Mouse (Mus musculus) forebrain, embryonic 10.5 days (tissue): ENCODE measurements at regions not wholly inside any gene's neighbourhood (a gene's known extent, or its start where the extent isn't known, plus 50 kb on each side); places are given as distances from the start of the nearest gene placed in this dataset.

ENCODE experiments used
- DNase-seq: peaks from one replicate; pipeline ENCODE4 v3.0.0-alpha.2; 2017; ENCODE audit warnings: low spot score; ENCODE audit errors: extremely low spot score
- H3K27ac ChIP-seq: fragments of 300-500 bp; sonication (generic); 2 replicates; pipeline ENCODE4 v1.5.1; 2016; ENCODE audit warnings: mild to moderate bottlenecking
- H3K27me3 ChIP-seq: fragments of 300-500 bp; sonication (generic); 2 replicates; pipeline ENCODE4 v1.6.1; 2016; ENCODE audit warnings: mild to moderate bottlenecking; ENCODE audit not compliant: poor library complexity, severe bottlenecking
- H3K36me3 ChIP-seq: fragments of 300-500 bp; sonication (generic); replicated peaks from 2 replicates; pipeline ENCODE4 v1.6.1; 2016; ENCODE audit warnings: mild to moderate bottlenecking, moderate library complexity
- H3K4me1 ChIP-seq: fragments of 300-500 bp; sonication (generic); 2 replicates; pipeline ENCODE4 v1.6.1; 2016
- H3K4me3 ChIP-seq: fragments of 300-500 bp; sonication (generic); 2 replicates; pipeline ENCODE4 v1.5.1; 2016; ENCODE audit warnings: mild to moderate bottlenecking, moderate library complexity
- H3K9me3 ChIP-seq: fragments of 300-500 bp; sonication (generic); 2 replicates; pipeline ENCODE4 v1.6.1; 2016; ENCODE audit warnings: mild to moderate bottlenecking, moderate library complexity
- WGBS: fragments of 180-500 bp; shearing (Covaris S2); methylation state at CpG from one replicate; pipeline ENCODE4 v1.1.7; 2016; 5-methylcytosine and 5-hydroxymethylcytosine counted together

GRCm38 (mm10) chr1:73113137-73113536 is 97.4 kb upstream of the Tnp1 start:
- H3K4me1 ChIP-seq: peaks cover 8% of the 10 kb centered on the region
- no peaks in the 10 kb centered on the region for H3K36me3 ChIP-seq
- H3K27ac ChIP-seq: no peak overlapping the region
- H3K4me3 ChIP-seq: no peak overlapping the region
- WGBS: 91% methylated on average over 6 of the region's 6 CpGs
- no peaks in the 10 kb centered on the region for H3K27me3 ChIP-seq
- DNase-seq: no peak
- H3K9me3 ChIP-seq: no peaks in the 10 kb centered on the region

GRCm38 (mm10) chr1:73112711-73113110 is 97.0 kb upstream of the Tnp1 start:
- no peaks in the 10 kb centered on the region for H3K36me3 ChIP-seq
- no peak overlapping the region for H3K27ac ChIP-seq
- WGBS: 89% methylated on average over 3 of the region's 3 CpGs
- no peak overlapping the region for H3K4me3 ChIP-seq
- no peaks in the 10 kb centered on the region for H3K27me3 ChIP-seq
- H3K9me3 ChIP-seq: no peaks in the 10 kb centered on the region
- DNase-seq: no peak
- peaks cover 8% of the 10 kb centered on the region for H3K4me1 ChIP-seq

- H3K4me1 ChIP-seq: peaks cover 6% of the 10 kb centered on the region
- WGBS: 94% methylated on average over 5 of the region's 5 CpGs
- no peaks in the 10 kb centered on the region for H3K36me3 ChIP-seq
- no peak overlapping the region for H3K4me3 ChIP-seq
- no peak overlapping the region for H3K27ac ChIP-seq
- H3K9me3 ChIP-seq: no peaks in the 10 kb centered on the region
- no peaks in the 10 kb centered on the region for H3K27me3 ChIP-seq
- DNase-seq: no peak
Observed at GRCm38 (mm10) chr1:73111911-73112310, 96.2 kb upstream of the Tnp1 start.

GRCm38 (mm10) chr1:73105856-73106463 is 90.3 kb upstream of the Tnp1 start:
- no peak for DNase-seq
- Histone ChIP-seq H3K36me3 (no peaks in the 10 kb centered on the region), H3K27ac (no peak overlapping the region), H3K4me1 (0 out of 2 replicates have a peak, but pooled peaks cover 2% of the 10 kb centered on the region), H3K9me3 (no peaks in the 10 kb centered on the region), H3K4me3 (no peak overlapping the region), H3K27me3 (no peaks in the 10 kb centered on the region)
- 86% methylated on average over 4 of the region's 4 CpGs for WGBS

- H3K4me1 ChIP-seq: no peaks in the 10 kb centered on the region
Observed at GRCm38 (mm10) chr1:73097645-73098440, 82.1 kb upstream of the Tnp1 start.

GRCm38 (mm10) chr1:73089636-73090035 is 73.9 kb upstream of the Tnp1 start:
- peak overlapping the region; percentile 73 for H3K27ac ChIP-seq
- 20% methylated on average over 3 of the region's 3 CpGs for WGBS
- H3K4me3 ChIP-seq: no peak overlapping the region
- H3K4me1 ChIP-seq: peaks cover 34% of the 10 kb centered on the region
- no peaks in the 10 kb centered on the region for H3K9me3 ChIP-seq
- H3K27me3 ChIP-seq: no peaks in the 10 kb centered on the region
- no peak for DNase-seq
- no peaks in the 10 kb centered on the region for H3K36me3 ChIP-seq

More at GRCm38 (mm10) chr1:73097645-73098440, 82.1 kb upstream of the Tnp1 start:
- no peaks in the 10 kb centered on the region for H3K36me3 ChIP-seq
- no peak overlapping the region for H3K27ac ChIP-seq
- H3K4me3 ChIP-seq: no peak overlapping the region
- WGBS: 82% methylated on average over 6 of the region's 6 CpGs
- no peak for DNase-seq
- H3K9me3 ChIP-seq: peaks cover 6% of the 10 kb centered on the region; the same call in 1 of the 2 replicates
- no peaks in the 10 kb centered on the region for H3K27me3 ChIP-seq

- DNase-seq: no peak
- H3K4me3 ChIP-seq: no peak overlapping the region
- WGBS: 25% methylated on average over 2 of the region's 2 CpGs
Observed at GRCm38 (mm10) chr1:73088494-73088893, 72.8 kb upstream of the Tnp1 start.

GRCm38 (mm10) chr1:73084946-73085345 is 69.2 kb upstream of the Tnp1 start:
- Histone ChIP-seq H3K27me3 (no peaks in the 10 kb centered on the region), H3K36me3 (no peaks in the 10 kb centered on the region), H3K4me3 (no peak overlapping the region), H3K9me3 (no peaks in the 10 kb centered on the region), H3K4me1 (peaks cover 30% of the 10 kb centered on the region), H3K27ac (0 out of 2 replicates have a peak overlapping the region, but pooled peaks have one; percentile 25)
- no peak for DNase-seq
- 19% methylated on average over 2 of the region's 2 CpGs for WGBS

More at GRCm38 (mm10) chr1:73088494-73088893, 72.8 kb upstream of the Tnp1 start:
- Histone ChIP-seq H3K9me3 (no peaks in the 10 kb centered on the region), H3K27me3 (no peaks in the 10 kb centered on the region), H3K4me1 (peaks cover 34% of the 10 kb centered on the region), H3K27ac (0 out of 2 replicates have a peak overlapping the region, but pooled peaks have one; percentile 41), H3K36me3 (no peaks in the 10 kb centered on the region)

- no peaks in the 10 kb centered on the region for H3K27me3 ChIP-seq
- no peak for DNase-seq
- H3K4me3 ChIP-seq: no peak overlapping the region
- no peaks in the 10 kb centered on the region for H3K36me3 ChIP-seq
- no peaks in the 10 kb centered on the region for H3K9me3 ChIP-seq
- H3K4me1 ChIP-seq: peaks cover 15% of the 10 kb centered on the region
- H3K27ac ChIP-seq: no peak overlapping the region
- 83% methylated on average over 3 of the region's 3 CpGs for WGBS
Observed at GRCm38 (mm10) chr1:73083396-73083795, 67.7 kb upstream of the Tnp1 start.

GRCm38 (mm10) chr1:73079518-73079917 is 63.8 kb upstream of the Tnp1 start:
- DNase-seq: no peak
- no peak overlapping the region for H3K4me3 ChIP-seq
- no peaks in the 10 kb centered on the region for H3K36me3 ChIP-seq
- no peaks in the 10 kb centered on the region for H3K27me3 ChIP-seq
- H3K9me3 ChIP-seq: no peaks in the 10 kb centered on the region
- H3K27ac ChIP-seq: no peak overlapping the region
- WGBS: 83% methylated on average over 2 of the region's 2 CpGs
- H3K4me1 ChIP-seq: no peaks in the 10 kb centered on the region

- DNase-seq: no peak
- H3K27ac ChIP-seq: no peak overlapping the region
- 81% methylated on average over 4 of the region's 4 CpGs for WGBS
- no peaks in the 10 kb centered on the region for H3K9me3 ChIP-seq
- H3K27me3 ChIP-seq: no peaks in the 10 kb centered on the region
- H3K36me3 ChIP-seq: no peaks in the 10 kb centered on the region
- no peak overlapping the region for H3K4me3 ChIP-seq
- no peaks in the 10 kb centered on the region for H3K4me1 ChIP-seq
Observed at GRCm38 (mm10) chr1:73077156-73077555, 61.4 kb upstream of the Tnp1 start.

GRCm38 (mm10) chr1:73075699-73076373 is 60.1 kb upstream of the Tnp1 start:
- no peak overlapping the region for H3K27ac ChIP-seq

GRCm38 (mm10) chr1:73075159-73075558 is 59.5 kb upstream of the Tnp1 start:
- no peaks in the 10 kb centered on the region for H3K9me3 ChIP-seq
- no peak overlapping the region for H3K27ac ChIP-seq
- no peaks in the 10 kb centered on the region for H3K36me3 ChIP-seq
- H3K27me3 ChIP-seq: no peaks in the 10 kb centered on the region
- DNase-seq: no peak
- H3K4me3 ChIP-seq: no peak overlapping the region
- no peaks in the 10 kb centered on the region for H3K4me1 ChIP-seq
- WGBS: 82% methylated on average over 2 of the region's 2 CpGs

More at GRCm38 (mm10) chr1:73075699-73076373, 60.1 kb upstream of the Tnp1 start:
- DNase-seq: no peak
- H3K9me3 ChIP-seq: no peaks in the 10 kb centered on the region
- H3K4me1 ChIP-seq: no peaks in the 10 kb centered on the region
- WGBS: 88% methylated on average over 6 of the region's 6 CpGs
- no peaks in the 10 kb centered on the region for H3K36me3 ChIP-seq
- H3K4me3 ChIP-seq: no peak overlapping the region
- H3K27me3 ChIP-seq: no peaks in the 10 kb centered on the region
